In genomic region chr17:21707343-21707996, GRCm38 (mm10) we compare ENCODE assay signal across 8 mouse cellular contexts. TPM values are rescaled to one million over a fixed set of nuclear protein-coding genes. Genes with fewer than 3 reads are reported as not detected.
DNase-seq lines count a peak whose midpoint lies in the region; ATAC-seq and TF ChIP-seq lines count a peak whose summit lies in the region.

Gene Zfp760 (plus strand): TSS chr17:21707741.

- H3K9me3 ChIP-seq in ES-Bruce4 (replicated peaks; ENCODE audit: control insufficient read depth, insufficient read depth, low read length, poor library complexity, severe bottlenecking), result no peaks in the 10 kb centered on the region
- H3K9me3 ChIP-seq in forebrain, embryonic 13.5 days (replicated peaks), result no peaks in the 10 kb centered on the region
- no peaks in the 10 kb centered on the region for H3K9me3 ChIP-seq in liver, postnatal 0 days (ENCODE audit: low read length)
- H3K9me3 ChIP-seq in neural tube, embryonic 14.5 days (ENCODE audit: control insufficient read depth, low read length), result no peaks in the 10 kb centered on the region

- H3K27me3 ChIP-seq in ES-Bruce4 (ENCODE audit: control insufficient read depth, insufficient read depth, low read length, poor library complexity, severe bottlenecking), result no peaks in the 10 kb centered on the region
- no peaks in the 10 kb centered on the region for H3K27me3 ChIP-seq in forebrain, embryonic 13.5 days
- H3K27me3 ChIP-seq in liver, postnatal 0 days (ENCODE audit: insufficient read depth, low read length), result no peaks in the 10 kb centered on the region
- no peaks in the 10 kb centered on the region for H3K27me3 ChIP-seq in neural tube, embryonic 14.5 days (ENCODE audit: control insufficient read depth, insufficient read depth, low read length)

- peak; percentile 38 for TF ChIP-seq POLR2A in ES-Bruce4 (IDR thresholded peaks at IDR 0.05; ENCODE audit: insufficient read depth, low read length)

- H3K9ac ChIP-seq in ES-Bruce4 (ENCODE audit: low read depth, poor library complexity, severe bottlenecking), result peak within 1 kb of the TSS; percentile 59
- H3K9ac ChIP-seq in forebrain, embryonic 13.5 days, result peak within 1 kb of the TSS; percentile 68
- H3K9ac ChIP-seq in liver, postnatal 0 days (replicated peaks), result peak within 1 kb of the TSS; percentile 64
- H3K9ac ChIP-seq in neural tube, embryonic 14.5 days (replicated peaks; ENCODE audit: low read depth, low read length), result peak within 1 kb of the TSS; percentile 56

- peak within 1 kb of the TSS; percentile 63 for H3K4me2 ChIP-seq in forebrain, embryonic 13.5 days
- peak within 1 kb of the TSS; percentile 72 for H3K4me2 ChIP-seq in liver, postnatal 0 days (ENCODE audit: low read depth, low read length)
- H3K4me2 ChIP-seq in neural tube, embryonic 14.5 days (ENCODE audit: low read depth, low read length), result peak within 1 kb of the TSS; percentile 57

- intact Hi-C loops in heart, postnatal 10 days (cut with DNase I), result no loop called here

- 3% methylated on average over 26 of the region's 26 CpGs for WGBS in forebrain, embryonic 13.5 days
- WGBS in large intestine, adult 2 months, result 8% methylated on average over 26 of the region's 26 CpGs
- WGBS in liver, postnatal 0 days (ENCODE audit: insufficient replicate concordance), result 5% methylated on average over 26 of the region's 26 CpGs
- WGBS in neural tube, embryonic 14.5 days, result 7% methylated on average over 26 of the region's 26 CpGs

- TF ChIP-seq EP300 in ES-Bruce4 (IDR thresholded peaks at IDR 0.05; ENCODE audit: insufficient read depth, low read depth, low read length), result no peak
- no peak for TF ChIP-seq EP300 in liver, postnatal 0 days (IDR thresholded peaks at IDR 0.05; ENCODE audit: low read depth)

- peak; percentile 99 for ATAC-seq in cerebellum, adult (ENCODE audit: insufficient number of reproducible peaks, low FRiP score, low TSS enrichment)
- ATAC-seq in forebrain, embryonic 13.5 days, result peak; percentile 98
- peak; percentile 90 for ATAC-seq in liver, postnatal 0 days
- ATAC-seq in neural tube, embryonic 14.5 days (ENCODE audit: low read depth), result peak; percentile 98

- H3K27ac ChIP-seq in ES-Bruce4 (ENCODE audit: insufficient read depth, low read length), result peak within 1 kb of the TSS; percentile 72
- peak within 1 kb of the TSS; percentile 83 for H3K27ac ChIP-seq in forebrain, embryonic 13.5 days
- peak within 1 kb of the TSS; percentile 80 for H3K27ac ChIP-seq in liver, postnatal 0 days (ENCODE audit: low read depth)
- peak within 1 kb of the TSS; percentile 80 for H3K27ac ChIP-seq in neural tube, embryonic 14.5 days (ENCODE audit: low read depth, low read length)

- DNase-seq in heart, postnatal 10 days, result peak; percentile 90
- DNase-seq in large intestine, adult 2 months (ENCODE audit: low read depth, low spot score), result peak; percentile 85
- peak; percentile 79 for DNase-seq in liver, postnatal 0 days
- DNase-seq in testis, postnatal 10 days (ENCODE audit: low spot score), result peak; percentile 81

- H3K4me1 ChIP-seq in ES-Bruce4 (ENCODE audit: control insufficient read depth, insufficient read depth, low read length), result peaks cover 1% of the 10 kb centered on the region
- peaks cover 11% of the 10 kb centered on the region for H3K4me1 ChIP-seq in forebrain, embryonic 13.5 days
- H3K4me1 ChIP-seq in liver, postnatal 0 days (ENCODE audit: insufficient read depth), result peaks cover 11% of the 10 kb centered on the region
- peaks cover 5% of the 10 kb centered on the region; the same call in 1 of the 2 replicates for H3K4me1 ChIP-seq in neural tube, embryonic 14.5 days (ENCODE audit: control insufficient read depth, insufficient read depth, low read length)

- peaks cover 3% of the 10 kb centered on the region for H3K36me3 ChIP-seq in ES-Bruce4 (ENCODE audit: control insufficient read depth, insufficient read depth, low read length, poor library complexity, severe bottlenecking)
- H3K36me3 ChIP-seq in forebrain, embryonic 13.5 days (ENCODE audit: poor library complexity, severe bottlenecking), result peaks cover 15% of the 10 kb centered on the region
- H3K36me3 ChIP-seq in liver, postnatal 0 days (replicated peaks; ENCODE audit: insufficient read depth, low read length), result peaks cover 11% of the 10 kb centered on the region
- no peaks in the 10 kb centered on the region for H3K36me3 ChIP-seq in neural tube, embryonic 14.5 days (ENCODE audit: control insufficient read depth, insufficient read depth, low read length)

- no peak for TF ChIP-seq CTCF in ES-Bruce4 (IDR thresholded peaks at IDR 0.05; ENCODE audit: low read depth, low read length)
- TF ChIP-seq CTCF in liver, postnatal 0 days (IDR thresholded peaks at IDR 0.05; ENCODE audit: low read depth), result no peak

- H3K4me3 ChIP-seq in ES-Bruce4 (ENCODE audit: low read depth, low read length), result peak within 1 kb of the TSS; percentile 85
- H3K4me3 ChIP-seq in forebrain, embryonic 13.5 days, result peak within 1 kb of the TSS; percentile 54
- peak within 1 kb of the TSS; percentile 61 for H3K4me3 ChIP-seq in liver, postnatal 0 days (ENCODE audit: low read depth, low read length)
- peak within 1 kb of the TSS; percentile 65 for H3K4me3 ChIP-seq in neural tube, embryonic 14.5 days (ENCODE audit: low read depth, low read length)

RNA-seq across cellular contexts. Expression of gene Zfp760, which starts in this region (rescaled TPM):
- 13.5 and 14.4 TPM in 2 replicates for polyA plus RNA-seq in ES-Bruce4 (2011; ENCODE audit: insufficient read depth, insufficient read length, low read depth, missing spikeins)
- polyA plus RNA-seq in forebrain, embryonic 13.5 days (2015; fragmentation: Nextera tagmentation; extraction: Ambion mirVana), result 20.7 and 22.1 TPM in 2 replicates
- 1 to 10 TPM; 2.9 to 3.9 TPM for total RNA-seq in heart, postnatal 10 days (2021)
- 0.87 and 0.97 TPM in 2 replicates for polyA plus RNA-seq in large intestine, adult 2 months (2012; rRNA removed)
- polyA plus RNA-seq in liver, postnatal 0 days (2015; fragmentation: Nextera tagmentation; extraction: Ambion mirVana), result 1.3 and 1.9 TPM in 2 replicates
- polyA plus RNA-seq in neural tube, embryonic 14.5 days (2014; fragmentation: Nextera tagmentation; extraction: Ambion mirVana), result 11.6 and 15.5 TPM in 2 replicates

Comparison
In these comparisons a context has a peak if more than half of its experiments do, and no peak if none do; other contexts are left out.
1. Peak in every context shown above with its lines: DNase-seq, ATAC-seq, H3K4me3 ChIP-seq and H3K27ac ChIP-seq.
2. Peak in DNase-seq in large intestine, adult 2 months; RNA of the gene not detected or under 1 TPM.